Mouse (Mus musculus) hindbrain, embryonic 16.5 days (tissue): ENCODE data around the gene Pdzd2. TPM values are rescaled to one million over a fixed set of nuclear protein-coding genes. Genes with fewer than 3 reads are reported as not detected.

Source experiments
- ATAC-seq: fragments of 200-750 bp; cut with Nextera tagmentation; 2 replicates; pipeline ENCODE4 v1.8.0; 2017; ENCODE audit warnings: moderate TSS enrichment, moderate library complexity
- H3K27ac ChIP-seq: fragments of 300-500 bp; sonication (generic); 2 replicates; pipeline ENCODE4 v1.5.1; 2014; ENCODE audit warnings: low read depth, mild to moderate bottlenecking, control low read depth, low read length, moderate library complexity
- H3K27me3 ChIP-seq: fragments of 300-500 bp; sonication (generic); replicated peaks from 2 replicates; pipeline ENCODE4 v1.6.1; 2014; ENCODE audit warnings: low read length; ENCODE audit not compliant: control insufficient read depth, insufficient read depth
- H3K36me3 ChIP-seq: fragments of 300-500 bp; sonication (generic); 2 replicates; pipeline ENCODE4 v1.6.1; 2014; ENCODE audit warnings: mild to moderate bottlenecking, low read length, moderate library complexity, mixed read lengths; ENCODE audit not compliant: control insufficient read depth, insufficient read depth
- H3K4me1 ChIP-seq: fragments of 300-500 bp; sonication (generic); 2 replicates; pipeline ENCODE4 v1.6.1; 2014; ENCODE audit warnings: low read depth, low read length; ENCODE audit not compliant: control insufficient read depth, insufficient read depth
- H3K4me2 ChIP-seq: fragments of 300-500 bp; sonication (generic); 2 replicates; pipeline ENCODE4 v1.6.1; 2014; ENCODE audit warnings: mild to moderate bottlenecking, low read length, control low read depth, moderate library complexity
- H3K4me3 ChIP-seq: fragments of 300-500 bp; sonication (generic); 2 replicates; pipeline ENCODE4 v1.5.1; 2014; ENCODE audit warnings: mild to moderate bottlenecking, low read length, control low read depth, moderate library complexity
- H3K9ac ChIP-seq: fragments of 300-500 bp; sonication (generic); 2 replicates; pipeline ENCODE4 v1.6.1; 2014; ENCODE audit warnings: low read depth, mild to moderate bottlenecking, control low read depth, low read length, moderate library complexity
- H3K9me3 ChIP-seq: fragments of 300-500 bp; sonication (generic); 2 replicates; pipeline ENCODE4 v1.6.1; 2014; ENCODE audit warnings: mild to moderate bottlenecking, low read length, moderate library complexity; ENCODE audit not compliant: control insufficient read depth
- WGBS: fragments of 180-500 bp; shearing (Covaris S2); extraction: QIAGEN DNeasy Blood & Tissue Kit; methylation state at CpG from one replicate; pipeline ENCODE4 v1.1.7; 2014; 5-methylcytosine and 5-hydroxymethylcytosine counted together
- polyA plus RNA-seq: library from polyadenylated mRNA; unstranded; fragments of >200 nt; fragmentation: Nextera tagmentation; extraction: Ambion mirVana; gene quantifications from 2 replicates; pipeline ENCODE4 v1.2.1, GENCODE M21; 2015

Pdzd2 gene
- polyA plus RNA-seq, 1 experiment from 2014 or later: 19.5 TPM

DNA sequence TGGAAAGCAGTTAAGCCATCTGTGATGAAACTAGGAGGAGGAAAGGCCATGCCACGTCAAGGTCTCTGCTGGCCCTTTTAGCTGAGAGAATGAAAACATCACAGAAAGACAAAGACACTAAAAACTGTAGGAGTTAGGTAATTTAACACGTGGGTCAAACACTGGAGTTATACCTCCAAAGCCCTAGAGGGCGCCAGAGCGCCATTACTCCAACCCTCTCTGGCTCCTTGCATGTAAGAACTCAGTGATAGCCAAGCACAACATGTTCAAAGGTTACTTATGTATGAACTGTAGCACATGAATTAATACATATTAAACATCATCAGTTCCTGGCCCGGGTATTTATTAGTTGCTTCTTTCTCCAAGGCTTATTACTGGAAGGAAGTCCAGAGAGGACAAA, 359.2 kb downstream of the Pdzd2 start:
- Histone ChIP-seq H3K9me3 (no peaks in the 10 kb centered on the region), H3K9ac (no peak overlapping the region), H3K27me3 (no peaks in the 10 kb centered on the region), H3K4me1 (peaks cover 6% of the 10 kb centered on the region), H3K4me3 (no peak overlapping the region), H3K4me2 (no peak overlapping the region), H3K27ac (no peak overlapping the region), H3K36me3 (no peaks in the 10 kb centered on the region)
- ATAC-seq: no peak
- WGBS: 51% methylated on average over 5 of the region's 5 CpGs

DNA sequence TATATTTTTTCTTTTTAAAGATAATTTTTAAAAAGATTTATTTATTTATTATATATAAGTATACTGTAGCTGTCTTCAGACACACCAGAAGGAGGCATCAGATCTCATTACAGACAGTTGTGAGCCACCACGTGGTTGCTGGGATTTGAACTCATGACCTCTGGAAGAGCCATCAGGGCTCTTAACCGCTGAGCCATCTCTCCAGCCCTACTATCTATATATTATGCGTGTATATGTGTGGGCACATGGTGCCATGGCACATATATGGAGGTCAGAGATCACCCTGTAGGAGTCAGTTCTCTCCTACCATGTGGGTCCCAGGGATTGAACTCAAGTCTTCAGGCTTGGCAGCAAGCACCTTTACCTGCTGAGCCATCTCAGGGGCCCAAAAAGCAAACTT, 359.7 kb downstream of the Pdzd2 start:
- no peak overlapping the region for H3K4me2 ChIP-seq
- no peak overlapping the region for H3K9ac ChIP-seq
- no peak overlapping the region for H3K4me3 ChIP-seq
- no peaks in the 10 kb centered on the region for H3K9me3 ChIP-seq
- 90% methylated on average over 3 of the region's 3 CpGs for WGBS
- no peak for ATAC-seq
- H3K27ac ChIP-seq: no peak overlapping the region
- peaks cover 10% of the 10 kb centered on the region for H3K4me1 ChIP-seq
- H3K27me3 ChIP-seq: no peaks in the 10 kb centered on the region
- H3K36me3 ChIP-seq: no peaks in the 10 kb centered on the region

DNA sequence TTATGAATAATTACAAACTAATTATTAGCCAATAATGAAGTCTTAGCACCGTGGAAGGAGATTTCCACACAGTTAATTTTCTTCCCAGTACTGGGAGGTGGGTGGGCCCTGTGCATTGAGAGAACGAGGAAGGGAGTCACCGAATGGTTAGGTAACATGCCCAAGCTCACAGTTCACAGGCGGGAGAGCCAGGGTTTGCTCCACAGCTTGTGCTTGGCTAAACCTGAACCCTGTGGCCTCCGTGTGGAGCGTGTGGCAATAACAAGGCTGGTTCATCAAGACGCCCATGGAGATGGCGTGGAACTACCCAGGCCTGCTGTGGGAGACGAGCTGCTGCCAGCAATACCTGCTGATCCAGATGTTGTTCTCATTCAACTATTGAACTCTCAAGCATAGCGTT, 361.9 kb downstream of the Pdzd2 start:
- Histone ChIP-seq H3K27ac (no peak overlapping the region), H3K27me3 (no peaks in the 10 kb centered on the region), H3K4me2 (no peak overlapping the region), H3K9ac (no peak overlapping the region), H3K36me3 (no peaks in the 10 kb centered on the region), H3K4me3 (no peak overlapping the region), H3K4me1 (peaks cover 10% of the 10 kb centered on the region), H3K9me3 (no peaks in the 10 kb centered on the region)
- 64% methylated on average over 10 of the region's 10 CpGs for WGBS
- no peak for ATAC-seq

DNA sequence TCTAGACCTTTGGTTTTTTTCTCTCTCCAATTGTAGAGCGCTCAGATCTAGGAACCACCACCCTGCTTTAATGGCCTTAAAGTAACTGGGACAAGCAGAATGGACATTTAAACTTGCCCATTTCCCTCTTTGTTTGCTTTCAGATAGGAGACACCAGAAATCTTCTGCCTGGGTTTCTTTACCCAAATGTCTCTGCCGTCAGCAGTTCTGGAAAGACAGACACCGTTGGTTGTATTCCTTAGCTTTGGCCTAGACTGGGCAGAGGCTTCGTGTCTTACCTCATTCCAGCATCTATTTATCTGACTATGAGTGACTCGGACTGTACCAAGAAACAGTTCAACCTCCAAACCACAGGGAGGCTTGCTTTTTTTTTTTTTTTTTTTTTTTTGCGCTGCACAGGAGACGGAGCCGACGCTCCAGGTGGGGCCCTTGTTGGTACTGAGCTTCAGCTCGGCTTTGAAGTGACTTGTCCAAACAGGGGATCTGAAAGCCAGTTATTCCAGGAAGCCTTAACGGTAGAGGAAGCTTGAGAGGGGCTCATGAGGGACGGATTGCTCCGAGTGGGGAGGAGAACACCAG, 363.1 kb downstream of the Pdzd2 start:
- no peak overlapping the region for H3K9ac ChIP-seq
- H3K9me3 ChIP-seq: no peaks in the 10 kb centered on the region
- peaks cover 10% of the 10 kb centered on the region for H3K4me1 ChIP-seq
- no peaks in the 10 kb centered on the region for H3K27me3 ChIP-seq
- WGBS: 47% methylated on average over 13 of the region's 13 CpGs
- H3K27ac ChIP-seq: no peak overlapping the region
- no peaks in the 10 kb centered on the region for H3K36me3 ChIP-seq
- no peak overlapping the region for H3K4me3 ChIP-seq
- no peak for ATAC-seq
- no peak overlapping the region for H3K4me2 ChIP-seq

DNA sequence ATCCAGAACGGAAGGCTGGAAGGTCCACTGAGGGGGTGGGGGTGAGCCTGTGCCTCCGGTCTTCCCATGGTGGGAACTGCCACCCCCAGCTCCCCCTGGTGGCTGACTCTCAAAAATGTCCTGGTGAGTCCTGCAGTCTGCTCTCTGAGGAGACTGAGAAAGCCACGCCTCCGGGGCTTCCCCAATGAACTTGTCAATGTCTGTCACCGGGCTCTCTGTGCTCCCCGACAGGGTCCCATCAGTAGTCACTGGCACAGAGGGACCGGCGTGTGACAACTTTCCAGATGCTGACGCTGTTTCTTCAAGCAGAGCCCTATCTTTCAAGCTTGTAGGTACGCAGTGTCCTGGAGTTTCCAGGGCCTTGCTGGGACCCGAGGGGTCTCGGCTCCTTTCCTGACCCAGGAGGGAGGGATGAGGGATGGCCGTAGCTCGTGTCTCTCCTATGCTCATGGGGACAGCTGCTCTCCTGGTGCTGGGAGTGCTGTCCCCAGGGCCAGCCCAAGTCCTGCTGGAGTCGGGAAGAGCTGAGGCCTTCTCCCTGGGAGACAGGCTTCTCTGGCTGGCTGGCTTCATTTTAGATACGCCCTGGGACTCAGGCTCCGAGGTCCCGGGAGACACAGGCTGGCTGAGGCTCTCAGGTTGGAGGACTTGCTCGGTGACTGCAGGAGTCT, 363.9 kb downstream of the Pdzd2 start:
- Histone ChIP-seq H3K27me3 (no peaks in the 10 kb centered on the region), H3K36me3 (no peaks in the 10 kb centered on the region), H3K4me1 (peaks cover 10% of the 10 kb centered on the region), H3K4me3 (peak overlapping the region; percentile 27), H3K4me2 (peak overlapping the region; percentile 52), H3K9me3 (no peaks in the 10 kb centered on the region), H3K9ac (peak overlapping the region; percentile 3), H3K27ac (no peak overlapping the region; the same call in 1 of the 2 replicates)
- 7% methylated on average over 19 of the region's 19 CpGs for WGBS
- ATAC-seq: peak; percentile 76

DNA sequence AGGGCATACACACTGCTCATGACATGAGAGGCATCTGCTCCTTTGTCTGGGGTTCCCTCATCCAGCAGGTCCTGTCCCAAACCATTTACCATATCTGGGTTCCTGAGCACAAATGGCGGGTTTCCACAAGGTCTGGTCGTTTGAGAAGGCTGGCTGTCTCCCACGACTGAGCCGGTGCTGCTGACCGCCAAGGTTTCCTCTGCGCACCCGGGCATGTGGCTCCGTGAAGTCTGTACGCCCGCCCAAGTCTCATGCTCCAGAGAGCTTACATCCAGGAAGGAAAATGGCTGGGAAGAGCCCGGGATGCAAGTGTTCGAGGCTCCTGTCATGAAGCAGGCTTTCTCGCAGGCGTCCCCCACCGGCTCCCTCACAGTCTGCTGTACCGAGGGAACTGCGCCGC, 364.8 kb downstream of the Pdzd2 start:
- WGBS: 59% methylated on average over 18 of the region's 18 CpGs
- Histone ChIP-seq H3K27ac (no peak overlapping the region), H3K9me3 (no peaks in the 10 kb centered on the region), H3K4me1 (peaks cover 10% of the 10 kb centered on the region), H3K4me3 (peak overlapping the region; percentile 2; the same call in 1 of the 2 replicates), H3K27me3 (no peaks in the 10 kb centered on the region), H3K4me2 (peak overlapping the region; percentile 52), H3K36me3 (no peaks in the 10 kb centered on the region), H3K9ac (no peak overlapping the region)
- ATAC-seq: no peak

DNA sequence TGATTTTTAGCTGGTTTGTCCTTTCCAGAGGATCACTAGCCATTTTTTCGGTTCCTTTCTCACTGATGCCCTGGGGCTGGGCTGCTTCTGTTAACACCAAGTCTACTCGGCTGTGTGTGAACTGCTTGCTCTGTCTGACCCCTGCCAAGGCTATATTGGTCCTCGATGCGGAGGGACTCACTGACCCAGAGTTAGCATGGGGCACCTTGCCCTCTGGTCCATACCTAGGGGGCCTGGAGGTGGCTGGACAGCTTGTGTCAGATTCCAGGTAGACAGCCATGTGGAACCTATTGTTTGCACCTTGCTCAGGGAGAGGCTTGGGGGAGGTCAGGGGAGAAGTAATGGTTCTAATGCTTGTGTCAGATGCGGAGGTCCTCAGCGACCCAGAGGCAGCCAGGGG, 365.8 kb downstream of the Pdzd2 start:
- Histone ChIP-seq H3K9me3 (no peaks in the 10 kb centered on the region), H3K27ac (no peak overlapping the region), H3K4me3 (no peak overlapping the region), H3K4me2 (no peak overlapping the region), H3K9ac (no peak overlapping the region), H3K36me3 (no peaks in the 10 kb centered on the region), H3K27me3 (no peaks in the 10 kb centered on the region), H3K4me1 (peaks cover 10% of the 10 kb centered on the region)
- ATAC-seq: no peak
- WGBS: 83% methylated on average over 6 of the region's 6 CpGs

DNA sequence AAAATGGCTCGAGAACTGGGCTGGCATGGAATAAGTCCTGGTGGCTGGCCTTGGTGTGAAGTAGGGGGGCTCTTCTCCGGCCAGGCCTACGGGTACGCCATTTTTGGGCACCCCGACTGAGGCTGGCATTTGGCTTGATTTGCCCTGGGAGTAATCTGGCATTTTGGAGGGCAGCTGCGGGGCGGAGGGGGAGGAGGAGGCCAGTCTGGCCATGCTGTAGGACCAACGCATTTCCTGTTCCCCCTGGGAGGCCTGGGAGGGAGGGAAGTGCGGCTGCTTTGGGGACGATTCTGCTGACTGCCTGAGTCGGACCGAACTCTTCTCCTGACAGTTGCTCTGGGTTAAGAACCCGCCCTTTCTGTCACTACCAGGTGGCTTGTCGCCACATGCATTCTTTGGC, 366.2 kb downstream of the Pdzd2 start:
- 81% methylated on average over 14 of the region's 14 CpGs for WGBS
- no peak overlapping the region for H3K27ac ChIP-seq
- H3K4me1 ChIP-seq: peaks cover 10% of the 10 kb centered on the region
- no peak for ATAC-seq
- no peak overlapping the region for H3K4me2 ChIP-seq
- no peaks in the 10 kb centered on the region for H3K36me3 ChIP-seq
- H3K27me3 ChIP-seq: no peaks in the 10 kb centered on the region
- no peak overlapping the region for H3K4me3 ChIP-seq
- H3K9ac ChIP-seq: no peak overlapping the region
- no peaks in the 10 kb centered on the region for H3K9me3 ChIP-seq

DNA sequence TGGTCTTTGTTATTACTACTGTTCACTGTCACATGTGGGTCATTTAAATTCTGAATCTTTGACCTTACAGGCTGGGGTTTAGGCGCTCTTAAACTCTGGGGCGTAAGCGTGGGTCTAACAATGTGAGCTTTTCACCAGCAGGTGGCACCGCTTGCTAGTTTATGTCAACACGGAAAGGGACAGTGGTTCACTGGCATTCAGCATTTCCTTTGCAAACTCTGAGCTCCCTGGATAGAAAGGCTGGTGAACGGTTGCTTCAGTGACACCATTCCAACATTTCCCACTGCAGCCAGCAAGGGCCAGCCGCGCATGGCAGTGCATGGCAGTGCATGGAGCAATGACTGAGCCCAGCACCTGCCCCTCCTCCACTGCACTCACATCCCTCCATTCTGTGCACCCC, 368.5 kb downstream of the Pdzd2 start:
- Histone ChIP-seq H3K4me3 (no peak overlapping the region), H3K36me3 (no peaks in the 10 kb centered on the region), H3K9ac (no peak overlapping the region), H3K4me2 (no peak overlapping the region), H3K4me1 (peaks cover 20% of the 10 kb centered on the region), H3K27me3 (no peaks in the 10 kb centered on the region), H3K27ac (no peak overlapping the region), H3K9me3 (no peaks in the 10 kb centered on the region)
- 7% methylated on average over 8 of the region's 8 CpGs for WGBS
- ATAC-seq: peak; percentile 63
